Mouse (Mus musculus) midbrain, embryonic 11.5 days (tissue): ENCODE measurements around the gene Fus. TPM values are rescaled to one million over a fixed set of nuclear protein-coding genes. Genes with fewer than 3 reads are reported as not detected.
A peak's percentile ranks its signal among the peaks of the same experiment; 100 is the strongest.

Experiments
- ATAC-seq: fragments of 200-750 bp; cut with Nextera tagmentation; 2 replicates; pipeline ENCODE4 v1.8.0; 2017; ENCODE audit warnings: moderate TSS enrichment, moderate library complexity; ENCODE audit not compliant: low FRiP score
- DNase-seq: peaks from one replicate; pipeline ENCODE4 v3.0.0; 2015; ENCODE audit warnings: low spot score; ENCODE audit errors: missing footprints
- H3K27ac ChIP-seq: fragments of 300-500 bp; sonication (generic); 2 replicates; pipeline ENCODE4 v1.5.1; 2014; ENCODE audit warnings: low read depth, low read length
- H3K27me3 ChIP-seq: fragments of 300-500 bp; sonication (generic); 2 replicates; pipeline ENCODE4 v1.6.1; 2014; ENCODE audit warnings: mild to moderate bottlenecking, low read length, moderate library complexity, mixed read lengths; ENCODE audit not compliant: control insufficient read depth, insufficient read depth
- H3K36me3 ChIP-seq: fragments of 300-500 bp; sonication (generic); 2 replicates; pipeline ENCODE4 v1.6.1; 2014; ENCODE audit warnings: mild to moderate bottlenecking, low read length, moderate library complexity, mixed read lengths; ENCODE audit not compliant: control insufficient read depth, insufficient read depth
- H3K4me1 ChIP-seq: fragments of 300-500 bp; sonication (generic); 2 replicates; pipeline ENCODE4 v1.6.1; 2014; ENCODE audit warnings: low read length; ENCODE audit not compliant: control insufficient read depth, insufficient read depth
- H3K4me2 ChIP-seq: fragments of 300-500 bp; sonication (generic); 2 replicates; pipeline ENCODE4 v1.6.1; 2014; ENCODE audit warnings: mild to moderate bottlenecking, moderate library complexity
- H3K4me3 ChIP-seq: fragments of 300-500 bp; sonication (generic); 2 replicates; pipeline ENCODE4 v1.5.1; 2014; ENCODE audit warnings: low read depth, low read length
- H3K9ac ChIP-seq: fragments of 300-500 bp; sonication (generic); 2 replicates; pipeline ENCODE4 v1.6.1; 2014; ENCODE audit warnings: low read length
- H3K9me3 ChIP-seq: fragments of 300-500 bp; sonication (generic); 2 replicates; pipeline ENCODE4 v1.6.1; 2016; ENCODE audit warnings: low read length; ENCODE audit not compliant: control insufficient read depth
- WGBS: fragments of 180-500 bp; shearing (Covaris S2); extraction: QIAGEN DNeasy Blood & Tissue Kit; methylation state at CpG from one replicate; pipeline ENCODE4 v1.1.7; 2014; 5-methylcytosine and 5-hydroxymethylcytosine counted together
- polyA plus RNA-seq: library from polyadenylated mRNA; unstranded; fragments of >200 nt; fragmentation: Nextera tagmentation; extraction: Ambion mirVana; gene quantifications from 2 replicates; pipeline ENCODE4 v1.2.1, GENCODE M21; 2014

Fus gene
- polyA plus RNA-seq: 51.6 and 54.4 TPM in 2 replicates

DNA sequence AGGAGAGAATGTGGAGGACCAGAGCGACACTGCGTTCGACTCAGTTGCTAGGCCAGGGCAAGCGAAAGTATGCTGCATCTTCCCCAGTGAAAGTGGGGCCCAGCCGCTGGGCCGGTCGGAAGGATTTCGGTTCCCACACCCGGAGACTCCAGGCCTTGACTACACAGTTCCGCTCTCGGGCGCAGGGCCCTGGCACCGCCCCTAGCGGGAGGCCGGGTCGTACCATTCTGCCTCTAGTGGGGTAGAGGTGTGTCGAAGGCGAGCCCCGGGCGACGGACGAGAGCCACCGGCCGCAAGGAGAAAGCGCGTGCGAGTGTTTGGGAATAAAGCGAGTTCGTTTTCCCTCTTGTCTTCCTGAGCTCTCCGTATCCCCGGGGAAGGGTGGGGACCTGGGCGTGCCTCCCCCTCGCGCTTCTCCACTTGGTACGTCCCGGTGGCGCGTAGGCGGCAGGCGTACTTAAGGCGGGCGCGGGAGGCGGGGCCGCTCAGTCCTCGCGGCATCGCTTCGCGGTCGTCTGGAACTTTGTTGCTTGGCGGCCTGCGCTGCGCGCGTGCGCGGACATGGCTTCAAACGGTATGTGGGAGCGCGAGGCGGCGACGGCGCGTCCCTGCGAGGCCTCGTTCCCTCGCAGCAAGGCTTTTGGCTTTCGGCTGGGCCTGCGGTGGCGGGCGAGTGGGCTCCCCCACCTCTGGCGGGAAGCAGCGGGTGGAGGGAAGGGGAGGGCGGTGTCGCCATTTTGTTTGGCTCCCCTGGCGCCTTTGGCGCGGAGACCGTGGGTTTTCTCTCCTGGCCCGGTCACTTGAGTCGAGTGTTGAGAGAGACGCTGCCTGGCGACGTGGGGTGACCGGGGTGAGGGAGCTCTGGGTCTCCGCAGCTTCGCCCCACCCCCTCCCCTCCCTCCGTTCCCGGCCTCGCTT lies at the start of gene Fus:
TSS of gene Fus (plus strand) at position 454 of the 918 bp plus-strand sequence.
- peak within 1 kb of the TSS; percentile 98 for H3K4me3 ChIP-seq
- WGBS: under 1% methylated on average over 91 of the region's 92 CpGs
- H3K9me3 ChIP-seq: no peaks in the 10 kb centered on the region
- peak within 1 kb of the TSS; percentile 100 for H3K9ac ChIP-seq
- peak within 1 kb of the TSS; percentile 95 for H3K27ac ChIP-seq
- DNase-seq (peak; percentile 99), ATAC-seq (peak; percentile 94)
- peaks cover 18% of the 10 kb centered on the region; the same call in 1 of the 2 replicates for H3K36me3 ChIP-seq
- H3K4me2 ChIP-seq: peak within 1 kb of the TSS; percentile 94
- H3K4me1 ChIP-seq: peaks cover 11% of the 10 kb centered on the region
- H3K27me3 ChIP-seq: no peaks in the 10 kb centered on the region

DNA sequence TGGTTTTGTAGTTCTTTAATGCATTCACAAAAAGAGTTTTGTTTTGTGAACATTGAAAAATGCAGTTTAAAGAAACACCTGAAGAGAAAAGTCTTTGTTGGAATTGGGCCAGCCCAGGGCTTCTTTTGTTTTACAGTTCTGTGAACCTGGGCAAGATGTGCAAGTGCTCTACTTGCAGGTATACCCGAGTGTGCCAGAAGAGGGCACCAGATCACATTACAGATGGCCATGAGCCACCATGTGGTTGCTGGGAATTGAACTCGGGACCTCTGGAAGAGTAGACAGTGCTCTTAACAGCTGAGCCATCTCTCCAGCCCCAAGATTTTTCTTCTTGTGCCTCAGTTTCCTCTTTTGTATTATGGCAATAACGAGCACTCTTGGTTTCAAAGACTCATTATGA lies 49.1 kb upstream of the Fus start:
- ATAC-seq (no peak), DNase-seq (peak; percentile 88)
- no peaks in the 10 kb centered on the region for H3K9me3 ChIP-seq
- WGBS: 64% methylated on average over 3 of the region's 3 CpGs
- H3K4me2 ChIP-seq: no peak overlapping the region
- peaks cover 5% of the 10 kb centered on the region; the same call in 1 of the 2 replicates for H3K36me3 ChIP-seq
- H3K4me3 ChIP-seq: no peak overlapping the region
- H3K27me3 ChIP-seq: no peaks in the 10 kb centered on the region
- H3K4me1 ChIP-seq: peaks cover under 1% of the 10 kb centered on the region
- H3K27ac ChIP-seq: no peak overlapping the region
- no peak overlapping the region for H3K9ac ChIP-seq

DNA sequence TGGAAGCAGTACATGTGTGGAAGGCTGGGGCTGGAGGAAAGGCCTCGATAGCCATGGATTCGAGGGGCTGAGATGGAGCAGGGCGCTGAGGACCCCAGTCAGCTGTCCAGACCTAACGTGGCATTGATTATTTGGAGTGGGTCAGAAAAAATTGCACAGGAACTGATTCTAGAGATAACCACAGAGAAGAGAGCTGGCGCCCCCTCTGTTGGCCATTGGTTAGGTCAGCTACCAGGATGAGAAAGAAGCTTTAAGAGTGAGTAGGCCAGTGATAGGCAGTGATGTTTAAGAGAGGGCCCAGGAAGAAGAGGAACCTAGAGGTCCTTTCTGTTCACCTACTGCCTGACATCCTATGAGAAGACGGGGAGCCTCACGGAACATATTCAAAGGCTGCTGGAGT lies 48.0 kb upstream of the Fus start:
- H3K9me3 ChIP-seq: no peaks in the 10 kb centered on the region
- H3K36me3 ChIP-seq: peaks cover 5% of the 10 kb centered on the region
- WGBS: 72% methylated on average over 7 of the region's 7 CpGs
- DNase-seq (no peak), ATAC-seq (no peak)
- H3K4me1 ChIP-seq: no peaks in the 10 kb centered on the region
- H3K4me3 ChIP-seq: no peak overlapping the region
- no peak overlapping the region for H3K27ac ChIP-seq
- H3K9ac ChIP-seq: no peak overlapping the region
- H3K27me3 ChIP-seq: no peaks in the 10 kb centered on the region
- no peak overlapping the region for H3K4me2 ChIP-seq

DNA sequence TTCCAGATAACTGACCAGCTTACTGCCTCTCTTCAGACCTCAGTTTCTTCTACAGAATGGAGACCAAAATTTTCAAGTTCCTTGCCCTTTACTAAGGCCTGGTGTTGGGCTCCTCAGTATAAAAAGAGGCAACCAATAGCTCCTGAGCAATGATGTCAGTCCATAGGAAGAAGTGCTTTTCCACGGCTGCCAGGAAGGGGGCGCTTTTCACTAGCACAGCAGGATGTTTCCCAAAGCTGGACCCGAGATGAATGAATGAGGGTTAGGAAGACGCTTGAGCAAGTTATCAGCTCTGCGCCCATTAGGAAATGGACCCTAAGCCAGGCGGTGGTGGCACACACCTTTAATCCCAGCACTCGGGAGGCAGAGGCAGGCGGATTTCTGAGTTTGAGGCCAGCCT lies 45.7 kb upstream of the Fus start:
- no peak overlapping the region for H3K9ac ChIP-seq
- peaks cover 3% of the 10 kb centered on the region; the same call in 1 of the 2 replicates for H3K36me3 ChIP-seq
- ATAC-seq: no peak
- 62% methylated on average over 7 of the region's 8 CpGs for WGBS
- no peak overlapping the region for H3K27ac ChIP-seq
- H3K9me3 ChIP-seq: no peaks in the 10 kb centered on the region
- no peaks in the 10 kb centered on the region for H3K27me3 ChIP-seq
- no peaks in the 10 kb centered on the region for H3K4me1 ChIP-seq
- DNase-seq: no peak
- no peak overlapping the region for H3K4me2 ChIP-seq
- H3K4me3 ChIP-seq: no peak overlapping the region

DNA sequence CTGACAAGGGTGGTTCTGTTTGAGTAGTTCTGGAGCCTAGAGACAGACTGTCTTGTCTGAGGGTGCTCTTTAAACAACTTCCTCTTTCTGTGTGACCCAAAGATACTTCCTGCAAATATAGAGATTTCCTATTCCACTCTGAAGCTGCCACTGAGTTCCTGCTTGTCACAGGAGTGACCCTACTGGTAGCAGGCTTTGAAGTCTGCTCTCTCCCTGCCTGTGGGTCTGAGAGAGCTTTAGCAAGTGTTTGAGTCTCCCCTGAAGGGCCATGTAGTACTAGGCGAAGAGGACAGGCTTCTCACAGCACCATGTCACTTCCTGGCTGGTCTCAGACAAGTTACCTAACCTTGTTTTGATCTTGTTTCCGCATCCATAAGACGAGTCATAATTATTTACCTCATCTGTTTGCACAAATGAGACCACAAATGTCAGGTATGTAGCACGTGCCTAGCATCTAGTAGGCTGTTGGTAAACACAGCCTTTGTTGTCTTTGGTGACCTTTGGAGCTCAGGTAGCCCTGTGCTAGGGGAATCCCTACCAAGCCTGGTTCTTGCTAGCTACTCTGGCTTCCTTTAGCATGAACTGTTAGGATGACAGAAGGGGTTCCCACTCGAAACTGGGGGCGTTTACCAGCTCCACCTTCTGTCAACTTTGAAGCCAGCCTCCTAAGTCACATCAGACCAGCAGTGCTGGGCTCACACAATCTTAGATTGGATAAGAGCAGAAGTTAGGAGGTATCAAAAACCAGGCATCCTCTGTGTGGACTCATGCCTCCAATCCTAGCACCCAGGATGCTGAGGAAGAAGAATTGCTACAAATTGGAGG lies 44.6 kb upstream of the Fus start:
- Histone ChIP-seq H3K9me3 (no peaks in the 10 kb centered on the region), H3K9ac (no peak overlapping the region), H3K36me3 (peaks cover 3% of the 10 kb centered on the region; the same call in 1 of the 2 replicates), H3K4me2 (no peak overlapping the region), H3K4me1 (no peaks in the 10 kb centered on the region), H3K27ac (no peak overlapping the region), H3K27me3 (no peaks in the 10 kb centered on the region), H3K4me3 (no peak overlapping the region)
- ATAC-seq (no peak), DNase-seq (no peak)
- WGBS: 86% methylated on average over 6 of the region's 6 CpGs

DNA sequence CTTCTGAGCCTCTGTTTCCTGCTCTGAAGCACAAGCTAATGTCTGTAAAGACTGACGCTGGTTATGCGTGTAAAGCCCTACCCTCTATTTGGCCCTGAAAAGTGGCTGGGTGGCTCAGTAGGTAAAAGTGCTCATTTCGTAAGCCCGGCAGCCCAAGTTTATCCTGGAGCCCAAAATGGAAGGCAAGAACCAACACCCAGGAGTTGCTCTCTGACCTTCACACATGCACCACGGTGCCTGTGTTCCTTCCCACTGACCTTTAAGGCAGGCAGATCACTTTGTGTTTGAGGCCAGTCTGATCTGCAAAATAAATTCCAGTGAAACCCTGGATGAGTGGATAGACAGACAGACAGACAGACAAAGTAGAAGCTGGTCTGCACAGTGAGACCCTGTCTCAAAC lies 43.5 kb upstream of the Fus start:
- no peak overlapping the region for H3K27ac ChIP-seq
- peaks cover 3% of the 10 kb centered on the region; the same call in 1 of the 2 replicates for H3K36me3 ChIP-seq

DNA sequence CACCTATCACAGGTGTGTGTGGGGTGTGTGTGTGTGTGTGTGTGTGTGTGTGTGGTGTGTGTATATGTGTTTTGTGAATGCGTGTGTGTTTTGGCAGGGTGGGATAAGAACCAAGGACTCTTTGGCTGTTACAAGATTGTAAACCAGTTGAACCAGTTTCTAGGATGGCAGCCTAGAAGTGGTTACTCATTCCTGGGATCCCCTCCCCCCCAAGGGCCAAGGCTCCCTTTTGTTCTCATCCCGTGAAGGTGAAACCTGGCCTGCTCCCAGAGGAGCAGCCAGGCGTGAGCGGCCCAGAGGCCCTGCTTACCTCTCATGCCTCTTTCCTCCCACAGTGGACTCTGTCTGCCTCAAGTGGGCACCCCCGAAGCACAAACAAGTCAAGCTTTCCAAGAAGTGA lies 42.0 kb upstream of the Fus start:
- Histone ChIP-seq H3K36me3 (peaks cover 3% of the 10 kb centered on the region; the same call in 1 of the 2 replicates), H3K9ac (no peak overlapping the region), H3K4me3 (no peak overlapping the region), H3K4me2 (no peak overlapping the region), H3K9me3 (no peaks in the 10 kb centered on the region), H3K27me3 (peaks cover 11% of the 10 kb centered on the region; the same call in 1 of the 2 replicates), H3K4me1 (no peaks in the 10 kb centered on the region), H3K27ac (no peak overlapping the region)
- WGBS: 67% methylated on average over 5 of the region's 5 CpGs
- ATAC-seq: no peak
- no peak for DNase-seq

More for the DNA sequence above, 43.5 kb upstream of the Fus start:
- Histone ChIP-seq H3K4me1 (no peaks in the 10 kb centered on the region), H3K4me2 (no peak overlapping the region), H3K9me3 (no peaks in the 10 kb centered on the region), H3K4me3 (no peak overlapping the region), H3K27me3 (peaks cover 3% of the 10 kb centered on the region; the same call in 1 of the 2 replicates), H3K9ac (no peak overlapping the region)
- no peak for DNase-seq
- WGBS: 90% methylated on average over 5 of the region's 5 CpGs
- no peak for ATAC-seq

DNA sequence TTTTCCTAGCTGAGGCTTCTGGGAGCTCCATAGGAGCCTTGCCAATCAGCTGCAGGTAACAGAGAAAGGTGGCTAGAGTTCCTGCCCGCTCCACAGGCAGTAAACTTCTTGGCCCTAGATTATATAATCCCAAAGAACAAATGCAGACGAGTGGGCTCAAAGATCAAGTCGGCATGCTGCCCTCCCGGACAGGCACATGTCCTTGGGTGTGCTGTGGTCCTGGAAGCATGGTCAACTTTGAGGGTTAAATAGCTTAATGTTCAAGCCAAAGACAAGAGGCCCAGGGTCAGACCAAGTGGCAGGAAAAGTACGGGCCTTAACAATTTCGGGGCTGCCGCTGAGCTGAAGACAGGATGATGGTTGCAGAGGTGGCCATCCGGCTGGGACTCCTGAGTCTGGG lies 41.2 kb upstream of the Fus start:
- Histone ChIP-seq H3K27me3 (peaks cover 11% of the 10 kb centered on the region; the same call in 1 of the 2 replicates), H3K27ac (no peak overlapping the region), H3K9ac (no peak overlapping the region), H3K4me1 (no peaks in the 10 kb centered on the region), H3K9me3 (no peaks in the 10 kb centered on the region), H3K4me2 (no peak overlapping the region), H3K4me3 (no peak overlapping the region), H3K36me3 (peaks cover 3% of the 10 kb centered on the region; the same call in 1 of the 2 replicates)
- no peak for ATAC-seq
- WGBS: 87% methylated on average over 8 of the region's 8 CpGs
- no peak for DNase-seq
